Mouse (Mus musculus) heart, postnatal 36 days (tissue): ENCODE data around the gene Iqcf5. TPM values are rescaled to one million over a fixed set of nuclear protein-coding genes. Genes with fewer than 3 reads are reported as not detected.

ENCODE experiments used
- DNase-seq, 2 experiments: peaks; one replicate each; pipeline ENCODE4 v3.0.0; 2021 to 2022
- intact Hi-C: fragments of 180-260 bp; cut with DNase I; formaldehyde crosslinking; loops from one replicate; pipeline ENCODE4 v1.15.1; 2025
- total RNA-seq, 2 experiments: library from RNA; stranded (reverse); gene quantifications; 2 replicates each; pipeline ENCODE4 v1.2.3; 2021

The Iqcf5 gene
- total RNA-seq, 2 experiments from 2014 or later = not detected

DNA sequence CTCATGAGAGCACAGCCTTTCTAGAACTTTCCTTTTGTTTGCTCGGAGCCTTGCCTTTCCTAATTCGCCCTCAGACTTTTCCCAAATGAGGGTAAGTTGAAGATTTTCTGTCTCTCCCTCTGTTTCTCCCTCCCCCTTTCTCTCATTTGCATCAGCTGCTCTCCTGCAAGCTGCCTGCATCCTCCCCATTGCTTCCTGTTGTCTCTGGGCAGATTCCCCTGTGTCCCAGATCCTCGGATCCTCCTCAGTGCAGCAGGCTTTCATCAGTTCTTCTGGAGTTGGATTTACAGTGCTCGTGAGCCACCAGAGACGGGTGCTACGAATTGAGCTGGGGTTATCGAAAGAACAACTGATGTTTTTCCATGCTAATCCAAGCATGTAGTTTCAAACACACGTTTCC lies 49.7 kb downstream of the Iqcf5 start:
- no peak for DNase-seq
- intact Hi-C loops = no loop called here

Other genes starting within 250 kb of the Iqcf5 start
- 1 to 10 TPM; 4.1 TPM for gene Poc1a, start 233.5 kb upstream of the Iqcf5 start, total RNA-seq
- 10 to 100 TPM; 56.6 to 56.8 TPM for gene Dusp7, start 145.9 kb upstream of the Iqcf5 start, total RNA-seq
- 100 to 1,000 TPM; 281 to 289 TPM for gene Rpl29, start 85.1 kb upstream of the Iqcf5 start, total RNA-seq
- 10 to 100 TPM; 24.9 to 27.0 TPM for gene Acy1, start 76.3 kb upstream of the Iqcf5 start, total RNA-seq
- gene Abhd14b, start 67.1 kb upstream of the Iqcf5 start, total RNA-seq = 1 to 10 TPM; 7.2 to 8.3 TPM
- 10 to 100 TPM; 20.9 to 25.1 TPM for gene Abhd14a, start 66.9 kb upstream of the Iqcf5 start, total RNA-seq
- 10 to 100 TPM; 72.8 to 73.4 TPM for gene Pcbp4, start 61.3 kb upstream of the Iqcf5 start, total RNA-seq
- not detected for gene Gpr62, start 48.6 kb upstream of the Iqcf5 start, total RNA-seq
- gene Rrp9, start 38.6 kb upstream of the Iqcf5 start, total RNA-seq = 10 to 100 TPM; 24.9 to 27.7 TPM
- gene Parp3, start 37.6 kb upstream of the Iqcf5 start, total RNA-seq = 10 to 100 TPM; 27.2 to 33.7 TPM
- not detected for gene Iqcf1, start 14.6 kb upstream of the Iqcf5 start, total RNA-seq
- gene Iqcf3, start 47.1 kb downstream of the Iqcf5 start, total RNA-seq = not detected
- not detected for gene Iqcf4, start 56.4 kb downstream of the Iqcf5 start, total RNA-seq
- not detected for gene Iqcf6, start 112.0 kb downstream of the Iqcf5 start, total RNA-seq
- gene Grm2, start 141.5 kb downstream of the Iqcf5 start, total RNA-seq = not detected
- gene Tex264, start 171.4 kb downstream of the Iqcf5 start, total RNA-seq = 10 to 100 TPM; 45.8 to 48.8 TPM